Mouse (Mus musculus) C2C12 (cell line): ENCODE measurements around the gene H2al1n. TPM values are rescaled to one million over a fixed set of nuclear protein-coding genes. Genes with fewer than 3 reads are reported as not detected.
"Not testable (repeated sequence)": the region's sequence is repeated elsewhere in the genome, so short reads cannot be mapped to it uniquely, and the experiment has no call there.

ENCODE experiments used
- H3K27me3 ChIP-seq: one replicate; pipeline ENCODE4 v1.6.1; 2011; ENCODE audit not compliant: control insufficient read depth, insufficient read depth, insufficient read length
- H3K36me3 ChIP-seq: one replicate; pipeline ENCODE4 v1.6.1; 2011; ENCODE audit not compliant: control insufficient read depth, insufficient read depth
- H3K4me3 ChIP-seq: one replicate; pipeline ENCODE4 v1.5.1; 2011; ENCODE audit warnings: mild to moderate bottlenecking, control low read depth; ENCODE audit not compliant: poor library complexity, insufficient read depth, severe bottlenecking
- H3K79me2 ChIP-seq: one replicate; pipeline ENCODE4 v1.6.1; 2011; ENCODE audit not compliant: control insufficient read depth, insufficient read depth
- H3K79me3 ChIP-seq: one replicate; pipeline ENCODE4 v1.6.1; 2011; ENCODE audit warnings: low read depth, control low read depth
- H3ac ChIP-seq: one replicate; pipeline ENCODE3; 2011; ENCODE audit warnings: low read depth; ENCODE audit not compliant: control insufficient read depth, insufficient read length
- CEBPB ChIP-seq: IDR thresholded peaks from one replicate; pipeline ENCODE4 v1.6.1; 2011; ENCODE audit warnings: low read depth, mild to moderate bottlenecking, control low read depth, moderate library complexity
- CTCF ChIP-seq: IDR thresholded peaks from one replicate; pipeline ENCODE4 v1.5.1; 2011; ENCODE audit not compliant: control insufficient read depth, insufficient read depth, insufficient read length
- FOSL1 ChIP-seq: IDR thresholded peaks from one replicate; pipeline ENCODE4 v1.8.0; 2011; ENCODE audit warnings: mild to moderate bottlenecking, low read length; ENCODE audit not compliant: poor library complexity, insufficient read depth, severe bottlenecking
- MAX ChIP-seq: IDR thresholded peaks from one replicate; pipeline ENCODE4 v1.6.1; 2011; ENCODE audit warnings: mild to moderate bottlenecking, control low read depth
- MYOD1 ChIP-seq: IDR thresholded peaks from one replicate; pipeline ENCODE4 v1.6.1; 2011; ENCODE audit warnings: low read depth; ENCODE audit not compliant: control insufficient read depth, insufficient read length
- MYOG ChIP-seq: IDR thresholded peaks from one replicate; pipeline ENCODE4 v1.6.1; 2011; ENCODE audit not compliant: control insufficient read depth, insufficient read length; ENCODE audit errors: extremely low read depth
- USF1 ChIP-seq: IDR thresholded peaks from one replicate; pipeline ENCODE4 v1.6.1; 2011; ENCODE audit warnings: low read depth, mild to moderate bottlenecking, control low read depth, moderate library complexity
- long read RNA-seq, 2 experiments: library from polyadenylated mRNA; unstranded; transcript quantifications; one replicate each; pipeline ENCODE4 v2.0.0; 2019 to 2020
- polyA plus RNA-seq: library from polyadenylated mRNA; unstranded; fragments of >200 nt; fragmentation: generic; extraction: Trizol; gene quantifications from one replicate; pipeline ENCODE4 v1.2.1, GENCODE M21; 2012; ENCODE audit warnings: missing spikeins

H2al1n gene
- polyA plus RNA-seq, result not detected
- long read RNA-seq, experiment 1, result 0 reads
- long read RNA-seq, experiment 2, result 0 reads

DNA sequence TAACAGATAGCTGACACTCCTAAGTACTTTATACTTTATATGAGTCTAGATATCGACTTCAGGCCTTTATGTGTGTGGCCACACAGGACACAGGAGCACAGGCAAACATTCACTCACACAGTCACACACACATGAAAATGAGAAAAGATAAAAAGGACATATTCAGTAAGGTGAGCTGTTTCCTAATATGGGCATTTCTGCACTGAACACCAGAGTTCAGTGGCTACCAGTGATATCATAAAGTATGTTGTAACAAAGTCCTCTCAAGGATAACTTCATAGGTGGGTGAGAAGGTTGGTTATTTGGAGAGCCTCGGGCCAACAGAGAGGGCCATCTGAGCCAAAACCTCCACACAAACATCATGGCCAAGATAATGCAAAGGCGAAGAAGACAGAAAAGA is at the start of gene H2al1n:
Gene H2al1n (plus strand): TSS at position 301 of the 400 bp plus-strand sequence.
- not testable (repeated sequence) for H3K79me3 ChIP-seq, H3K4me3 ChIP-seq, H3K79me2 ChIP-seq, H3K27me3 ChIP-seq, H3K36me3 ChIP-seq, H3ac ChIP-seq

DNA sequence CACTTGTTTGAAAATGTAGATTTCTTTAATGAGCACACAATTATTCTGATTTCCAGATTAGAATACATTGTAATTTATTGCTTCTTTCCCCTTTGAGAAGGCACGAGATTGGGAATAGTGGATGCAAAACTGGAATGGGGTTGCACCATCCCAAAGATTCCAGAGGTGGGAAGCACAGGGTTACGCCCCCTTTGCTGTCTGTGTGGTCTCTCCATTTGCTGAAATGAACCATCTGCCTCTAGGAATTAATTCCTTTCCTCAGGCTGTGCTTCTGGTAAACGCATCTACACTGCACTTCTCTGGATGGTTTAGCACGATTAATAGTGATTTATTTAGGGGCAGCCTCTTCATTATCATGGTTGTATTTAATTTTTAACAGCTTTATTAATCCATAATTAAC is 11.7 kb upstream of the H2al1n start:
- Histone ChIP-seq H3K79me3 (no peaks in the 10 kb centered on the region), H3K79me2 (no peaks in the 10 kb centered on the region), H3ac (no peak overlapping the region), H3K4me3 (no peak overlapping the region), H3K27me3 (no peaks in the 10 kb centered on the region), H3K36me3 (no peaks in the 10 kb centered on the region)
- no peak for TF ChIP-seq MYOD1
- no peak for TF ChIP-seq CTCF
- no peak for TF ChIP-seq CEBPB
- TF ChIP-seq MAX, result no peak
- TF ChIP-seq MYOG, result no peak
- TF ChIP-seq USF1, result no peak
- TF ChIP-seq FOSL1, result no peak

DNA sequence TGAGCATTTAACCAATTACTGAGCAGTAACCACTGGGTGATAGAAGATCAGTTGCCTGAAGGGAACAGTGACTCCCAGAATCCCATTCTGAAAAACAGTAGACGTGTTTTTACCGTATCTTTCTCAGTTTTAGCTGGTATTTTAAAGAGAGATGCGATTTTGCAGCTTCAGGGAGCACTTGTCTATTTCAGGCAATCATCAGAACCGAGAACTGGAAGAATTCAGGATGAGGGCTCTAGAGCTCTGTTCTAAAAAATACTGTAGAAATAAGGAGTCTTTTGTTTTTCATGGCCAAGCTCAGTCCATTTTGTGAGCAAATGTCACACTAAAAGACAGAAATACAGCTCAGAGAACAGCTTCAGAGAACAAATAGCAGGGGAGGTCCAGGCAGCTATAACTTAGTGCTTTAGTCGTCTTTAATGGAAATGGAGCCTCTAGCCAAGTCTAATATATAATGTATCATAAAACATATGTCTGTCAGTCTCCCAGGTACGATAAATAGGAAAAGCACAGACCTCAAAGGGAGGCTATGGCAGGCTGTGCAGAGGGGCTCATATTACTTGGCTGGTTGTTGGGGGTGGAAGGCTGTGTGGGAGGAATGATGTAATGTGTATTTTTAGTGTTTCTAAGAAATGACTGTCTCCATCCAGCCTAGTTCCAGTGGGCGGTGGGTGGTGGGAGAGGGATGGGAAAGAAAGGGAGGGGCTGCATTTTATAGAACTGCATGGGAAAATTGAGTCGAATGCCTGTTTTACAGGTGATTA is 4.7 kb upstream of the H2al1n start:
- H3K79me3 ChIP-seq, result no peaks in the 10 kb centered on the region
- no peaks in the 10 kb centered on the region for H3K27me3 ChIP-seq

DNA sequence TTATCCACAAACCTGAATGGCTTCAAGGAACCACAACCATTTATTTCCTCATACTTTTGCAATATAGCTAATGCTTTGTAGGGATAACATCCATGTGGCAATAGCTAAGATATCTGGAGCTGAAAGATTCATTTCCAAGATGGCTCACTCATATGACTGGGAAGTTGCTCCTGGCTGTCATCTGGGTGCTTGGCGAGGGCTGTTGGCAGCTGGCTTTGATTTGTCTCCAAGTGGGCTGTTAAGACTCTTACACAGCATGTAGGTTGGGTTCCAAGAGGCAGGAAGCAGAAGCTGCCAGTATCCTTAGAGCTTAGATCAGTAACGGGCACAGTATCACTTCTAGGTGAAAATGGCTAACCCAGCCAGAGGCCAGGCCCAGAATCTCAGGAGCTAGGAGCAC is 18.3 kb downstream of the H2al1n start:
- Histone ChIP-seq H3ac (no peak overlapping the region), H3K79me3 (no peaks in the 10 kb centered on the region), H3K36me3 (no peaks in the 10 kb centered on the region), H3K27me3 (no peaks in the 10 kb centered on the region), H3K4me3 (no peak overlapping the region), H3K79me2 (no peaks in the 10 kb centered on the region)
- TF ChIP-seq MYOG, result no peak
- no peak for TF ChIP-seq MAX
- TF ChIP-seq CTCF, result no peak
- TF ChIP-seq USF1, result no peak
- TF ChIP-seq MYOD1, result no peak
- TF ChIP-seq CEBPB, result no peak

More for the DNA sequence above, 4.7 kb upstream of the H2al1n start:
- Histone ChIP-seq H3K4me3 (no peak overlapping the region), H3K79me2 (no peaks in the 10 kb centered on the region), H3ac (no peak overlapping the region), H3K36me3 (no peaks in the 10 kb centered on the region)
- TF ChIP-seq FOSL1, result no peak
- no peak for TF ChIP-seq MYOG
- no peak for TF ChIP-seq CEBPB
- no peak for TF ChIP-seq USF1
- no peak for TF ChIP-seq MAX
- TF ChIP-seq CTCF, result no peak
- no peak for TF ChIP-seq MYOD1

DNA sequence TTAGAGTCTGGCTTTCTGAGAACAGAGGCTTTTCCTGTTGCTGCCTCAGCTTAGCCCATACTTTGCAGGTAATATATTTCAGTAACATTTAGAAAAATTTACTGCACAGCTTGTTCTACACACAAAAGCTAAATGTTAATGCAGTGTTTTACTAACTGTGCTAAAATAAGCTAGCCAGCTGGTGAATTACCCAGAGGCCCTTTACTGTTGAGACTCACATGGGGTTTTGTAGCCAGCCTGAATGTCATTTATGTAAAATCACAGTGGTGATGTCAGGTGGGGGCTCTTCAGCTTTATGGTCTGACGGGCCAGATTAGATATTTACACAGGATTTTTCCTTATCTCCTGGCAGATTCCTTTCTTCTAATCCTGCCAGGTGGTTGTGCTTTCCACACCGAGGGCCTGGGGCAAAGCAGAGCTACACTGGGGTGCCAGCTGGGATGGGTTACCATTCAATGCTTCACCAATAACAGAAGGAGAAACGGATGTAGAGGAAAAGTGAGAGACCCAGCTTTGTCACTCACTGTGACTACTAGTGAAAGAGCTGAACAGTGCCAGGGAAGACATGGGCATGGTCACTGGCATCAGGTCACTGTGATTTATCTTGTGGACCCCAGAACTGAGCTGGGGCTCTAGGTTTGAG is 48.8 kb downstream of the H2al1n start:
- Histone ChIP-seq H3ac (no peak overlapping the region), H3K4me3 (no peak overlapping the region), H3K79me2 (no peaks in the 10 kb centered on the region), H3K79me3 (no peaks in the 10 kb centered on the region), H3K36me3 (no peaks in the 10 kb centered on the region), H3K27me3 (no peaks in the 10 kb centered on the region)
- TF ChIP-seq MYOG (no peak), MAX (no peak), CEBPB (no peak), USF1 (no peak), CTCF (no peak), MYOD1 (no peak), FOSL1 (no peak)
